ENCODE assay signal across 8 mouse cellular contexts in the genomic region with DNA sequence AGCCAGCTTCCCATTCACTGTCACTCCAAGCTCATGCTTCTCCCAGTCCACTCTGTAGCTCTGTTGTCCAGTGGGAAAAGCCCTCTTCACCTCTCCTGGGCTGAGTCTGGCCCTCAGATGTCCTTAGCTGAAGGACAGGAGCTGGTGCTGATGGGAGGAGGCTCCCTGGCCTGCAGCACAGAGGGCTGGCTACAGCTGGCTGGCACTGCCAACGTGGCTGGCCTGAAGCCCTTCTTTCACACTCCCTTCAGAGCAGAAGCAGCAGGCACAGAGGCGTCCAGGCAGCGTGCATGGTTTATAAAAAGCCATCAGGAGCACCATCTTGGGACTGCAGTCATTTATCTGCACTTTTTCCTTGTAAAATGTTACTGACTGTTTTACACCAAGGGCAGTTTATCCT. TPM values are rescaled to one million over a fixed set of nuclear protein-coding genes. Genes with fewer than 3 reads are reported as not detected.
DNase-seq lines count a peak whose midpoint lies in the region; ATAC-seq and TF ChIP-seq lines count a peak whose summit lies in the region.

No protein-coding gene starts in this region.

- no peak overlapping the region for H3K4me2 ChIP-seq in heart, embryonic 12.5 days
- H3K4me2 ChIP-seq in liver, postnatal 0 days (ENCODE audit: low read depth, low read length) = no peak overlapping the region

- H3K4me1 ChIP-seq in heart, embryonic 12.5 days (replicated peaks) = no peaks in the 10 kb centered on the region
- no peaks in the 10 kb centered on the region; the same call in 1 of the 2 replicates for H3K4me1 ChIP-seq in cerebellum, adult 2 months (ENCODE audit: control insufficient read depth, insufficient read depth, low read length)
- H3K4me1 ChIP-seq in liver, postnatal 0 days (ENCODE audit: insufficient read depth) = no peaks in the 10 kb centered on the region

- no peaks in the 10 kb centered on the region for H3K27me3 ChIP-seq in heart, embryonic 12.5 days (replicated peaks)
- no peaks in the 10 kb centered on the region; the same call in 1 of the 2 replicates for H3K27me3 ChIP-seq in cerebellum, adult 2 months (ENCODE audit: control insufficient read depth, insufficient read depth, low read length)
- H3K27me3 ChIP-seq in liver, postnatal 0 days (ENCODE audit: insufficient read depth, low read length) = no peaks in the 10 kb centered on the region

- peak; percentile 38 to 70 for DNase-seq in heart, adult 18-20 months
- DNase-seq in cerebellum, adult 2 months = peak; percentile 12 to 34
- peak; percentile 24 for DNase-seq in heart, adult 8-10 months (ENCODE audit: low spot score)
- DNase-seq in left cerebral cortex, adult 9 months (ENCODE audit: low spot score in 2 of 2) = peak; percentile 6 to 44
- no peak for DNase-seq in spleen, postnatal 14 days (ENCODE audit: low spot score in 2 of 2)
- DNase-seq in liver, postnatal 0 days = no peak

- no peaks in the 10 kb centered on the region for H3K36me3 ChIP-seq in heart, embryonic 12.5 days
- H3K36me3 ChIP-seq in liver, postnatal 0 days (replicated peaks; ENCODE audit: insufficient read depth, low read length) = no peaks in the 10 kb centered on the region

- no peak for ATAC-seq in heart, embryonic 12.5 days (ENCODE audit: insufficient number of reproducible peaks, low FRiP score)
- ATAC-seq in activated CD4-positive, CD25-positive, alpha-beta regulatory T cell, adult 4 months = no peak
- no peak for ATAC-seq in liver, postnatal 0 days

- no peak overlapping the region for H3K4me3 ChIP-seq in heart, embryonic 12.5 days
- no peak overlapping the region for H3K4me3 ChIP-seq in cerebellum, adult 2 months (replicated peaks; ENCODE audit: insufficient read depth, low read depth, low read length)
- no peak overlapping the region for H3K4me3 ChIP-seq in liver, postnatal 0 days (ENCODE audit: low read depth, low read length)

- H3K9ac ChIP-seq in heart, embryonic 12.5 days = no peak overlapping the region
- no peak overlapping the region for H3K9ac ChIP-seq in liver, postnatal 0 days (replicated peaks)

- WGBS in heart, embryonic 12.5 days = 80% methylated on average over 3 of the region's 3 CpGs
- 18% methylated on average over 3 of the region's 3 CpGs for WGBS in cerebellum, adult 2 months
- 54% methylated on average over 3 of the region's 3 CpGs for whole genome bisulfite sequencing in liver, postnatal 0 days (ENCODE audit: insufficient replicate concordance)

- no peak for TF ChIP-seq POLR2A in cerebellum, adult 2 months (IDR thresholded peaks at IDR 0.05; ENCODE audit: borderline replicate concordance, insufficient read depth, low read length)

- TF ChIP-seq CTCF in cerebellum, adult 2 months (IDR thresholded peaks at IDR 0.05; ENCODE audit: borderline replicate concordance, insufficient read depth, low read depth, low read length) = no peak
- TF ChIP-seq CTCF in liver, postnatal 0 days (IDR thresholded peaks at IDR 0.05; ENCODE audit: low read depth) = no peak

- H3K27ac ChIP-seq in heart, embryonic 12.5 days (ENCODE audit: poor library complexity, severe bottlenecking) = no peak overlapping the region
- H3K27ac ChIP-seq in cerebellum, adult 2 months (ENCODE audit: insufficient read depth, low read length) = no peak overlapping the region
- no peak overlapping the region for H3K27ac ChIP-seq in liver, postnatal 0 days (ENCODE audit: low read depth)

- no peaks in the 10 kb centered on the region; the same call in none of the 2 replicates for H3K9me3 ChIP-seq in heart, embryonic 12.5 days (replicated peaks)
- no peaks in the 10 kb centered on the region for H3K9me3 ChIP-seq in liver, postnatal 0 days (ENCODE audit: low read length)

- no peak for TF ChIP-seq EP300 in liver, postnatal 0 days (IDR thresholded peaks at IDR 0.05; ENCODE audit: low read depth)

RNA-seq across cellular contexts. Expression of gene Olfm4, which starts 13.7 kb away (rescaled TPM):
- not detected for total RNA-seq in heart, adult 18-20 months (2021)
- polyA plus RNA-seq in heart, embryonic 12.5 days (2016; fragmentation: Nextera tagmentation; extraction: Ambion mirVana) = 0.18 and 0.21 TPM in 2 replicates
- 2.0 and 2.5 TPM in 2 replicates for polyA plus RNA-seq in cerebellum, adult 2 months (2012; rRNA removed)
- total RNA-seq in heart, adult 8-10 months (2022) = not detected
- not detected for polyA plus RNA-seq in activated CD4-positive, CD25-positive, alpha-beta regulatory T cell, adult 4 months (2017; shearing (Covaris generic))
- polyA plus RNA-seq in liver, postnatal 0 days (2015; fragmentation: Nextera tagmentation; extraction: Ambion mirVana) = 30.9 and 34.1 TPM in 2 replicates

Comparison
In these comparisons a context has a peak if more than half of its experiments do, and no peak if none do; other contexts are left out.
1. DNase-seq: peak in heart, adult 18-20 months (2 of 2), cerebellum, adult 2 months (2 of 2), heart, adult 8-10 months (single experiment) and left cerebral cortex, adult 9 months (2 of 2); none in spleen, postnatal 14 days (0 of 2) and liver, postnatal 0 days (single experiment).